Mouse (Mus musculus) yolk sac, embryonic 10.5 days (tissue): Measurements from ENCODE around the gene 1700008P02Rik.
"Not testable (repeated sequence)": the region's sequence is repeated elsewhere in the genome, so short reads cannot be mapped to it uniquely, and the experiment has no call there.

ENCODE experiments used
- DNase-seq: peaks from one replicate; pipeline ENCODE4 v3.0.0-alpha.2; 2017; ENCODE audit warnings: low spot score

The 1700008P02Rik gene

GRCm38 (mm10) chr3:6620343-6620742, at the start of gene 1700008P02Rik:
1700008P02Rik (minus strand) TSS chr3:6620443.
- DNase-seq = no peak

GRCm38 (mm10) chr3:6649411-6649810, 29.2 kb upstream of the 1700008P02Rik start:
- DNase-seq = no peak

GRCm38 (mm10) chr3:6638151-6638550, 17.9 kb upstream of the 1700008P02Rik start:
- DNase-seq = not testable (repeated sequence)

GRCm38 (mm10) chr3:6634256-6634655, 14.0 kb upstream of the 1700008P02Rik start:
- no peak for DNase-seq

GRCm38 (mm10) chr3:6617881-6618280, 2.4 kb downstream of the 1700008P02Rik start:
- no peak for DNase-seq
